Mouse (Mus musculus) brown adipose tissue, adult 24 weeks (tissue): ENCODE measurements at regions not wholly inside any gene's neighbourhood (a gene's known extent, or its start where the extent isn't known, plus 50 kb on each side); places are given as distances from the start of the nearest gene placed in this dataset.

Experiments used
- H3K27ac ChIP-seq: fragments of 200-500 bp; replicated peaks from 2 replicates; pipeline ENCODE4 v1.5.1; 2012; ENCODE audit warnings: low read depth, mild to moderate bottlenecking, low read length
- H3K4me1 ChIP-seq: fragments of 200-500 bp; 2 replicates; pipeline ENCODE4 v1.6.1; 2012; ENCODE audit warnings: low read length, mixed read lengths; ENCODE audit not compliant: control insufficient read depth, insufficient read depth, insufficient read length
- H3K4me3 ChIP-seq: fragments of 200-500 bp; 2 replicates; pipeline ENCODE4 v1.5.1; 2012; ENCODE audit warnings: low read depth, mild to moderate bottlenecking, low read length, moderate library complexity; ENCODE audit not compliant: insufficient read depth

DNA sequence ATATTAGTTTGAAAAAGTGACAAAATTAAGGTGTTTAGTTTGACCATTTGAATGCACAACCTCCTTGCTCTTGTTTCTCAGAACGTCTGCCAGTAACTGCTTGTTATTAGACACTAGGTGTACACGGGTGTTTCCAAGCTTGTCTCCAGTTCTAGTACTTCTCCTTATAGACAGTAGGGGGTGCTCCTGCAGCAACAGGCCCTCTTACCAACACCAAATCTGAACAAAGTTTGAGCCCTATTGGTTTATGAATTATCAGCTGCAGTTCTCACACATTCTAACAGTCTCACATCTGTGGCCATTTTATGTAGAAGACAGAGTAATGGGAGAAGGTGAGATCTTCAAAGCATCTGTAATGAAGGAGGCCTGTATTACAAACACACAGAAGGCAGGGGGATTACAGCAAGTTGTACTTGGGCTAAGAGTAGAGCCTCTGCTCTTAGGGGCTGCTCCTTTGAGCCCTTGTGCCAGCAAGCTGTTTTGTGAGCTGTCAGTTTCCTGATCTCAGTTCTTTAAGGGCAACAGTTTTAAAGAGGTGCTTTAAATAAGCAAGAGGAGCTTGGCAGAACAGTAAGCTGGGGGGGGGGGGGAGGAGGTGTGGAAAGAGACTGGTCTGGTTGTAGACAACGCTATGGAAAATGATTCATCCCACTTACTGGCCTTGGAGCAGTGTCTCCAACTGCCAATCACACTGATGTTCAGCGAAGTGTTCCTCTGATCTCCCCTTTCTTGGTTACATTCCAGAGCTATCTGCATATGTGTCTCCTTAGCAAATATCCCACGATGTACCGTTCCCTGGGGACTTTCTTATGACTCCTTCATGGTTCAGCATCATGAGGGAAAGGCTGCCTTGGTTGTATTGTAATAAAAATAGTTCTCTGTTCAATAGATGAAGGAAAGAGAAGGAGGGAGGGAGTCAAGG, 71.3 kb upstream of the Cep162 start:
- no peak overlapping the region for H3K27ac ChIP-seq
- no peak overlapping the region for H3K4me3 ChIP-seq
- H3K4me1 ChIP-seq = no peaks in the 10 kb centered on the region

DNA sequence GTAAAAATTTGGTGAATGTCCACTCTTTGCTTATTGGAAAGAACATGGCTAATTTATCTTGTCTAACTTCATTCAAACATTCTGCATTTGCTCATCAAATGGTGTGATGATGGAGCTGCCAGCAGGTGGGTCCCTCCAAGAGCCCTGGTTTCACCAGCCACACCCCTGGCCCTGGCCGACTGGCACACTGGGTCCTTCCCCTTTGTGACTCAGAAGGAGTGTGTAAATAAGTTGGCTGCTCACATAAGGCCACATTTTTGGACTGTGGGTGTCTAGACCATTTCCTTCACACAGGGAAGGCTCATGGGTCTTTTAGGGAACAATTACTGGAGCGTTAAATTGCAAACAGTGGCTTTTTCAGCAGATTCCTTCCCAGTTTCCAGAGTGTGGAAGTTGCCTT, 68.4 kb upstream of the Cep162 start:
- no peaks in the 10 kb centered on the region for H3K4me1 ChIP-seq
- H3K4me3 ChIP-seq = no peak overlapping the region
- H3K27ac ChIP-seq = no peak overlapping the region

DNA sequence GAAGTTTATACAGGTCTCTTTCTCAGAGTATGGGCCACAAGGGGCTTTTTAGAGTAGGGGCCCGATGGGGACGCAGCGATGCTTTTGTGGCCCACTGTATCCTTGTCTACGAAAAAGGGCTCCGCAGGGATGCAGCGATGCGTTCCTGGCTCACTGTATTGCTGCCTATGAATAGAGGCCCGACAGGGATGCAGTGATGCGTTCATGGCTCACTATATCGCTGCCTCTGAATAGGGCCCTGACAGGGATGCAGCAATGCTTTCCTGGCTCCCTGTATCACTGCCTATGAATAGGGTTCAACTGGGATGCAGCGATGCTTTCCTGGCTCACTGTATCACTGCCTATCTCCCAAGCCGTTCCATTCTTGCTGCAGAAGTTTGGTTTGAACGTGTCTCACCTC, 65.4 kb upstream of the Cep162 start:
- Histone ChIP-seq H3K4me1 (no peaks in the 10 kb centered on the region), H3K27ac (no peak overlapping the region), H3K4me3 (no peak overlapping the region)

DNA sequence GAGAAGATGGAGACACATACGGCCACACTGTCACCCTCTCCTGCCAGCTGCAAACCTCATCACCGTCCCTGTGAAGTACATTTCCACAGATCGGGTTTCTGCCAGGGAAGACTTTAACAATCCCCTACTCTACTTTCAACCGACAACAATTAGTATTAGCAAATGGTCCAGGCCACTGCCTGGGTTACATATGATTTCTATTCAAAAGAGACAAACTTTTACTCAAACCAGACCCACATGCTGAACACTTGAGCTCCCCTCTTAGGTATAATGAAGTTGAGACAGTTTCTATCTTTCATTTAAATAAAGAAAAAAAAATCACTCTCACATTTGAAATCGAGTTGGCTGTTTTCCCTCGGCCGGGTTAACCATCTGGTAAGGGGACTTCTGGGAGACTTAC, 63.4 kb upstream of the Cep162 start:
- Histone ChIP-seq H3K4me1 (no peaks in the 10 kb centered on the region), H3K4me3 (no peak overlapping the region), H3K27ac (no peak overlapping the region)

DNA sequence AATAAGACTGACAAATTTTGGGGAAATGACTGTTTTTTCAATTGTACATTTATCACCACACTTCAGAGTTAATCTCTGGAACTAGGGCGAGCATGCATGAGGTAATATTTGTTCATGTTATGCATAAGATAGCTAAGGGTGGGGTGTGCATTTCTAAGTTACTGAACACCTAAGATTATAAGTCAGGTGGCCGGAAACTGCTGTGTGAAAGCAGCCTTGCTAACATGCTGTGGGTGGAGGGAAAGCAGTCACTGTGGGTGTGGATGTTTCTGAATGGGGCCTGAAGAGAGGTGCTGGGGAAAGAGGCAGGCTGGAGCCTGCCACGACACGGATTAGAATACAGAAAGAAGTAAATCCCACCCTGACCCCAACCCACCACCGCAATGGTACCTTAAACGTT, 54.8 kb upstream of the Cep162 start:
- no peak overlapping the region for H3K4me3 ChIP-seq
- H3K27ac ChIP-seq = no peak overlapping the region
- H3K4me1 ChIP-seq = no peaks in the 10 kb centered on the region
